Mouse (Mus musculus): ENCODE data around the gene Alg1.

- TF ChIP-seq POLR2A (IDR thresholded peaks at IDR 0.05; ENCODE audit: insufficient read depth, low read depth, low read length) (peak; percentile 36; the same call in 1 of the 2 replicates), CTCF (IDR thresholded peaks at IDR 0.05; ENCODE audit: insufficient read depth, low read depth, low read length) (peak; percentile 62; the same call in 1 of the 2 replicates)
Observed at GRCm38 (mm10) chr16:5255779-5256496, 22.5 kb downstream of the Alg1 start, which contains the start of gene Eef2kmt.
